Mouse (Mus musculus) olfactory bulb, adult 2 months (tissue): ENCODE data around the gene Plekhd1.

ENCODE experiments used
- CTCF ChIP-seq: fragments of 200-500 bp; IDR thresholded peaks from 2 replicates; pipeline ENCODE4 v1.5.1; 2012; ENCODE audit warnings: low read depth, mild to moderate bottlenecking, low read length, moderate library complexity; ENCODE audit not compliant: insufficient read depth
- POLR2A ChIP-seq: fragments of 200-500 bp; IDR thresholded peaks from 2 replicates; pipeline ENCODE4 v1.6.1; 2012; ENCODE audit warnings: mild to moderate bottlenecking, low read depth, low read length, moderate library complexity; ENCODE audit not compliant: insufficient read depth

DNA sequence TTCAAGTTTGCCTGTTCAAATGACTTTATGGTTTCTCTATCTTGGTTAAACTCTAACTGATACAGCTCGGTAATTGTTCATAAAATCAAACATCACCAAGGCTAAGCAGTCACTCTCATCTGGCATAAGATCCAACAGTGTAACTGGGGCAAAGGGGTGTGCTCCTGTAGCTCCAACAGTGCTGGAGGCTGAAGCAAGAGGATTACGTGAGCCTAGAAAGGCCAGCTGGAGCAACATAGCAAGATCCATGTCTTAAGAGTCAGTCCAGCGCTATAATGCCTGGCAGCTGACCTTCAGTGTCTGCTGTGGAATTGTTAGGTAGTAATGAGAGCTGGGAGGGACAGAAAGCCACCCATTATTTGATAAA is 37.7 kb upstream of the Plekhd1 start:
- TF ChIP-seq POLR2A (no peak), CTCF (no peak)
